ENCODE assay signal across 26 mouse cellular contexts in genomic region chr8:126810516-126810915, GRCm38 (mm10).
DNase-seq lines count a peak whose midpoint lies in the region; ATAC-seq and TF ChIP-seq lines count a peak whose summit lies in the region.
"Had no signal": no experiment of that assay in that cellular context is flagged by ENCODE, and none has a peak within 500 bp of the region (broad histone marks: within the 10 kb centered on the region; RNA-seq: fewer than 3 reads in every experiment).

No protein-coding gene starts in this region.

- no peaks in the 10 kb centered on the region for H3K36me3 ChIP-seq in C2C12 (ENCODE audit: control insufficient read depth, insufficient read depth)
- H3K36me3 ChIP-seq: embryonic facial prominence, embryonic 13.5 days; hindbrain, embryonic 15.5 days; liver, embryonic 12.5 days; midbrain, embryonic 13.5 days; neural tube, embryonic 12.5 days had no signal

- no peak for TF ChIP-seq POLR2A in embryonic fibroblast, embryonic 13.5 days (IDR thresholded peaks at IDR 0.05; ENCODE audit: low read depth, low read length)

- peak; percentile 68; the same call in 1 of the 2 replicates for ATAC-seq in frontal cortex, adult (ENCODE audit: low TSS enrichment)
- ATAC-seq: liver, embryonic 12.5 days; midbrain, embryonic 13.5 days had no signal

- H3K27ac ChIP-seq in embryonic fibroblast, embryonic 13.5 days (ENCODE audit: insufficient read depth, low read length): peak overlapping the region; percentile 4; the same call in 1 of the 2 replicates
- H3K27ac ChIP-seq: hindbrain, embryonic 15.5 days; limb, embryonic 10.5 days; liver, embryonic 12.5 days; midbrain, embryonic 13.5 days; neural tube, embryonic 12.5 days; stomach, postnatal 0 days had no signal

- TF ChIP-seq CTCF in C2C12 (IDR thresholded peaks at IDR 0.05; ENCODE audit: control insufficient read depth, insufficient read depth, insufficient read length): no peak
- no peak for TF ChIP-seq CTCF in embryonic fibroblast, embryonic 13.5 days (IDR thresholded peaks at IDR 0.05; ENCODE audit: borderline replicate concordance, insufficient read depth, low read length)

- no peak overlapping the region for H3K4me3 ChIP-seq in C2C12 (ENCODE audit: insufficient read depth, poor library complexity, severe bottlenecking)
- no peak overlapping the region for H3K4me3 ChIP-seq in embryonic fibroblast, embryonic 13.5 days (ENCODE audit: insufficient read depth, low read length)
- H3K4me3 ChIP-seq: embryonic facial prominence, embryonic 13.5 days; hindbrain, embryonic 15.5 days; limb, embryonic 10.5 days; liver, embryonic 12.5 days; megakaryocyte, embryonic 14.5 days; midbrain, embryonic 13.5 days; neural tube, embryonic 12.5 days had no signal

- no peaks in the 10 kb centered on the region for H3K79me2 ChIP-seq in C2C12 (ENCODE audit: control insufficient read depth, insufficient read depth)

- DNase-seq in frontal cortex, adult 2 months (ENCODE audit: extremely low spot score in 1 of 2, low spot score in 1 of 2): no peak
- peak; percentile 61 for DNase-seq in layer of hippocampus, adult 9-11 months
- DNase-seq in layer of hippocampus, postnatal 25 days (ENCODE audit: extremely low spot score in 1 of 2, low spot score in 1 of 2): no peak
- DNase-seq in adrenal gland, adult 2 months: no peak
- no peak for DNase-seq in adrenal gland, postnatal 10 days
- DNase-seq: cerebellum, adult 18-20 months; cerebellum, postnatal 14 days; gastrocnemius, postnatal 14 days; heart, postnatal 36 days; kidney, adult 2 months; kidney, postnatal 10 days; lung, adult 2 months; right cerebral cortex, postnatal 14 days; thymus, adult 2 months; thymus, postnatal 4 days had no signal

- H3K79me3 ChIP-seq in C2C12 (ENCODE audit: low read depth): no peaks in the 10 kb centered on the region

- no peaks in the 10 kb centered on the region for H3K27me3 ChIP-seq in C2C12 (ENCODE audit: control insufficient read depth, insufficient read depth, insufficient read length)
- H3K27me3 ChIP-seq: embryonic facial prominence, embryonic 13.5 days; hindbrain, embryonic 15.5 days; neural tube, embryonic 12.5 days had no signal

- H3ac ChIP-seq in C2C12 (ENCODE audit: control insufficient read depth, insufficient read length, low read depth): no peak overlapping the region

- H3K4me1 ChIP-seq in embryonic fibroblast, embryonic 13.5 days (ENCODE audit: control insufficient read depth, insufficient read depth, low read length): no peaks in the 10 kb centered on the region

TF ChIP-seq in C2C12, 6 proteins besides CTCF, POLR2A, EP300 and RAD21:
- TF ChIP-seq FOSL1 (IDR thresholded peaks at IDR 0.05; ENCODE audit: insufficient read depth, low read length, poor library complexity, severe bottlenecking): peak; percentile 26
- TF ChIP-seq MYOG (IDR thresholded peaks at IDR 0.05; ENCODE audit: control insufficient read depth, extremely low read depth, insufficient read length): no peak
- TF ChIP-seq MYOD1 (IDR thresholded peaks at IDR 0.05; ENCODE audit: control insufficient read depth, insufficient read length, low read depth): peak; percentile 73
- TF ChIP-seq USF1 (IDR thresholded peaks at IDR 0.05; ENCODE audit: low read depth): no peak
- TF ChIP-seq MAX (IDR thresholded peaks at IDR 0.05): no peak
- TF ChIP-seq CEBPB (IDR thresholded peaks at IDR 0.05; ENCODE audit: low read depth): peak; percentile 20
